Comparison of ENCODE assay signal across 8 mouse cellular contexts in the genomic region with DNA sequence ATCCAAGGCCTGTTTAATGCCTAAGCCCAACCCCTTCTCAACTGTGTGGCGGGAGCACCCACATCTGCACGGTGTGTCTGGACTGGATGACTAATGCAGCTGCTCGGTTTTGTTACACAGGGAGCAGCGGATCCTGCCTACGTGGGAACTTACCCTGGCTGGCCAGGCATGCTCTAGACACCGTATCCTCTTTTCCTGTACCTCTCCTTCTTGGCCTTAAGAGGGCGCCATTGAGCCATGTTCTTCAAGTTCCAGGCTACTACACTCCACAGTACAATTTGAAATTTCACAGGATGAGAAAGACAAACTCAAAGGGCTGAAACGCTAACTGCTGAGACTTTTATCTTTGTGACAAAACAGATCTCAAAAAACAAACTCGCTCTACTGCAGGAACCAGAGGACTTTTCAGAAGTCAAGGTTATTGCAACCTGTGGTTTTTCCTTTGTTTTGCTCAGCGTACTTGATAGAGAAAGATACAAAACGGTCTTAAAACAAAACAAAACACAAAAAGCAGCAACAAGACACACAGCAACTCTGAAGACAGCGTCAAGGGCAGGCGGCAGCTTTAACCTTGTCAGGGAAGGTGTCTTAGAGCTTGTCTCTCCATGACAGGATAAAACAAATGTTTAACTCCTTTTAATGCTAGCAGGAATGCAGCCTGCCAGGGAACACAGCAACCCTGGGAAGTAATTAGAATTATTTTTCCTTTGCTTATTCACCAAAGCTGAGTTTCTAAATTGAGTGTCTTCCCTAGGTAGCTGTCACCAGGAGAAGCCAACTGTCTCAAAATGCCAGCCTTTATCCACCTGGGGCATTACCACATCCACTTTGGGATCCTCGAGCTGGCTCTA. TPM values are rescaled to one million over a fixed set of nuclear protein-coding genes. Genes with fewer than 3 reads are reported as not detected.
DNase-seq lines count a peak whose midpoint lies in the region; ATAC-seq and TF ChIP-seq lines count a peak whose summit lies in the region.

No protein-coding gene starts in this region.

- H3K9ac ChIP-seq in heart, embryonic 14.5 days (ENCODE audit: low read length), result peak overlapping the region; percentile 52; the same call in 1 of the 2 replicates
- 0 out of 2 replicates have a peak overlapping the region, but pooled peaks have one; percentile 27 for H3K9ac ChIP-seq in kidney, postnatal 0 days (ENCODE audit: low read depth, low read length)
- no peak overlapping the region for H3K9ac ChIP-seq in stomach, embryonic 14.5 days (replicated peaks; ENCODE audit: low read depth, low read length)

- H3K4me1 ChIP-seq in E14TG2a.4 (replicated peaks; ENCODE audit: low read depth, low read length), result no peaks in the 10 kb centered on the region
- peaks cover 4 to 10% of the 10 kb centered on the region in 2 experiments; a peak in 3 of 4 replicates for H3K4me1 ChIP-seq in heart, embryonic 14.5 days (ENCODE audit: control insufficient read depth in 2 of 2, insufficient read depth in 2 of 2, low read length in 2 of 2)
- peaks cover 10% of the 10 kb centered on the region; the same call in 1 of the 2 replicates for H3K4me1 ChIP-seq in kidney, postnatal 0 days (replicated peaks; ENCODE audit: insufficient read depth, low read length)
- peaks cover 6% of the 10 kb centered on the region; the same call in 1 of the 2 replicates for H3K4me1 ChIP-seq in stomach, embryonic 14.5 days (ENCODE audit: control insufficient read depth, insufficient read depth, low read length)

- DNase-seq in c-Kit-negative CD71-positive TER-119-positive erythroid progenitor cells, embryonic 14.5 days (ENCODE audit: low read depth, low spot score), result peak; percentile 64
- peak; percentile 91 for DNase-seq in fibroblast of lung, adult 2 months (ENCODE audit: low read depth)
- DNase-seq in kidney, postnatal 0 days (ENCODE audit: low spot score), result peak; percentile 96
- peak; percentile 54 for DNase-seq in liver
- DNase-seq in monocyte, adult 2 months (ENCODE audit: low read depth in 1 of 2, low spot score in 2 of 2), result peak; percentile 16 to 45

- ATAC-seq in heart, embryonic 14.5 days (ENCODE audit: insufficient number of reproducible peaks, insufficient read depth, low FRiP score, low read depth), result peak; percentile 74
- ATAC-seq in kidney, postnatal 0 days (replicated peaks; ENCODE audit: low FRiP score, low read depth), result peak; percentile 88
- ATAC-seq in stomach, embryonic 14.5 days (ENCODE audit: insufficient number of reproducible peaks, insufficient read depth, low FRiP score, low read depth), result peak; percentile 87

- no peaks in the 10 kb centered on the region for H3K9me3 ChIP-seq in E14TG2a.4 (ENCODE audit: low read length)
- no peaks in the 10 kb centered on the region for H3K9me3 ChIP-seq in heart, embryonic 14.5 days (ENCODE audit: control insufficient read depth, low read length)
- no peaks in the 10 kb centered on the region for H3K9me3 ChIP-seq in kidney, postnatal 0 days (replicated peaks; ENCODE audit: low read length)
- no peaks in the 10 kb centered on the region for H3K9me3 ChIP-seq in stomach, embryonic 14.5 days (ENCODE audit: control insufficient read depth, low read depth, low read length)

- peak; percentile 72 for TF ChIP-seq CTCF in E14TG2a.4 (conservative IDR thresholded peaks at IDR 0.05; ENCODE audit: low read length)
- TF ChIP-seq CTCF in kidney, postnatal 0 days (IDR thresholded peaks at IDR 0.05; ENCODE audit: low read depth), result peak; percentile 97

- 13% methylated on average over 14 of the region's 14 CpGs for WGBS in heart, embryonic 14.5 days
- 10% methylated on average over 14 of the region's 14 CpGs for WGBS in kidney, postnatal 0 days
- WGBS in stomach, embryonic 14.5 days, result 9% methylated on average over 14 of the region's 14 CpGs

- H3K27ac ChIP-seq in heart, embryonic 14.5 days (replicated peaks in 1 of 2; ENCODE audit: control insufficient read depth in 1 of 2, insufficient read depth in 1 of 2, low read depth in 2 of 2, low read length in 2 of 2), result peak overlapping the region; percentile 6 to 53; a peak in 3 of 4 replicates
- H3K27ac ChIP-seq in kidney, postnatal 0 days, result peak overlapping the region; percentile 64; the same call in 1 of the 2 replicates
- no peak overlapping the region for H3K27ac ChIP-seq in stomach, embryonic 14.5 days (ENCODE audit: low read length)

- H3K4me3 ChIP-seq in E14TG2a.4 (replicated peaks; ENCODE audit: low read length), result no peak overlapping the region
- no peak overlapping the region for H3K4me3 ChIP-seq in heart, embryonic 14.5 days (ENCODE audit: control insufficient read depth in 1 of 2, insufficient read depth in 1 of 2, low read depth in 1 of 2, low read length in 2 of 2)
- H3K4me3 ChIP-seq in kidney, postnatal 0 days (replicated peaks; ENCODE audit: low read depth, low read length), result no peak overlapping the region
- no peak overlapping the region for H3K4me3 ChIP-seq in stomach, embryonic 14.5 days (ENCODE audit: low read depth, low read length)

- no peaks in the 10 kb centered on the region for H3K36me3 ChIP-seq in E14TG2a.4 (ENCODE audit: insufficient read depth, low read length)
- no peaks in the 10 kb centered on the region for H3K36me3 ChIP-seq in heart, embryonic 14.5 days (ENCODE audit: control insufficient read depth, insufficient read depth, low read length)
- H3K36me3 ChIP-seq in kidney, postnatal 0 days (ENCODE audit: insufficient read depth, low read length), result no peaks in the 10 kb centered on the region
- H3K36me3 ChIP-seq in stomach, embryonic 14.5 days (ENCODE audit: control insufficient read depth, insufficient read depth, low read length), result no peaks in the 10 kb centered on the region

- peak overlapping the region; percentile 48 for H3K4me2 ChIP-seq in heart, embryonic 14.5 days (ENCODE audit: low read length)
- H3K4me2 ChIP-seq in kidney, postnatal 0 days (ENCODE audit: low read length), result peak overlapping the region; percentile 40; the same call in 1 of the 2 replicates
- peak overlapping the region; percentile 12; the same call in 1 of the 2 replicates for H3K4me2 ChIP-seq in stomach, embryonic 14.5 days (replicated peaks; ENCODE audit: low read depth, low read length)

- H3K27me3 ChIP-seq in E14TG2a.4 (ENCODE audit: insufficient read depth, low read length), result peaks cover 32% of the 10 kb centered on the region
- H3K27me3 ChIP-seq in heart, embryonic 14.5 days (ENCODE audit: control insufficient read depth, insufficient read depth, low read length), result no peaks in the 10 kb centered on the region
- H3K27me3 ChIP-seq in kidney, postnatal 0 days (ENCODE audit: insufficient read depth, low read length), result no peaks in the 10 kb centered on the region
- no peaks in the 10 kb centered on the region for H3K27me3 ChIP-seq in stomach, embryonic 14.5 days (ENCODE audit: control insufficient read depth, insufficient read depth, low read length)

RNA-seq across cellular contexts. Expression of a gene that starts 44.1 kb away (rescaled TPM):
- polyA plus RNA-seq in heart, embryonic 14.5 days (2014; fragmentation: Nextera tagmentation; extraction: Ambion mirVana), result 44.1 and 47.0 TPM in 2 replicates
- polyA plus RNA-seq in kidney, postnatal 0 days (2015; fragmentation: Nextera tagmentation; extraction: Ambion mirVana), result 48.1 and 50.2 TPM in 2 replicates
- 40.9 and 41.7 TPM in 2 replicates for polyA plus RNA-seq in stomach, embryonic 14.5 days (2014; fragmentation: Nextera tagmentation; extraction: Ambion mirVana)

RNA-seq across cellular contexts. Expression of a gene that starts 49.3 kb away (rescaled TPM):
- polyA plus RNA-seq in heart, embryonic 14.5 days (2014; fragmentation: Nextera tagmentation; extraction: Ambion mirVana), result 20.6 and 22.4 TPM in 2 replicates
- polyA plus RNA-seq in kidney, postnatal 0 days (2015; fragmentation: Nextera tagmentation; extraction: Ambion mirVana), result 21.6 and 23.6 TPM in 2 replicates
- 11.4 and 11.6 TPM in 2 replicates for polyA plus RNA-seq in stomach, embryonic 14.5 days (2014; fragmentation: Nextera tagmentation; extraction: Ambion mirVana)

Comparison
In these comparisons a context has a peak if more than half of its experiments do, and no peak if none do; other contexts are left out.
1. DNase-seq: peak in every context shown above with its lines; median percentile 96 in kidney, postnatal 0 days; 91 in fibroblast of lung, adult 2 months; 64 in c-Kit-negative CD71-positive TER-119-positive erythroid progenitor cells, embryonic 14.5 days; 54 in liver; 30 in monocyte, adult 2 months.